Mouse (Mus musculus): ENCODE measurements at regions not wholly inside any gene's neighbourhood (a gene's known extent, or its start where the extent isn't known, plus 50 kb on each side); places are given as distances from the start of the nearest gene placed in this dataset.
"Not testable (repeated sequence)": the region's sequence is repeated elsewhere in the genome, so short reads cannot be mapped to it uniquely, and the experiment has no call there.

DNA sequence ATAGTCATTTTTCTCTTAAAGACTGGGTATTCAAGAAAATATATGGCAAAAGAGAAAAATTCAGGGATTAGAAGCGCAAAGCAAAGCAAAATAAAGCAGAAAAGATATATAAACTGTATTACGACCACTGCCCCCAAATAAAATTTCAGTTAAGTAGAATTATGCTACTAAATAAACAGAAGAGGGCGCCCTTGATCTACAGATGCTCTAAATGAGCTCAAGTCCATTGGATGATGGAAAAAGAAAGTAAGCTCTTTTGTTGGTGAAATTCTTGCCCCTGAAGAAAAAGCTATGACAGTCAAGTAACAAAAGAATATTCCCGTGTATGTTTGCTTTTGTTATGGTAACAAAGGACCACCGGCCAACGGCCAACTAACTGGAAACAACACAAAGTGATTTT is 165.5 kb upstream of the Stk26 start:
- H3K27ac ChIP-seq, result no peak overlapping the region
- WGBS (ENCODE audit: insufficient replicate concordance), result 25% methylated on average over 6 of the region's 6 CpGs

GRCm38 (mm10) chrX:50657835-50658565 is 182.8 kb upstream of the Stk26 start:
- Histone ChIP-seq H3K4me3 (no peak overlapping the region), H3K27ac (no peak overlapping the region), H3K4me2 (no peak overlapping the region), H3K27me3 (replicated peaks) (peaks cover 5% of the 10 kb centered on the region; the same call in 1 of the 2 replicates), H3K4me1 (no peaks in the 10 kb centered on the region), H3K9me3 (replicated peaks) (no peaks in the 10 kb centered on the region), H3K36me3 (no peaks in the 10 kb centered on the region), H3K9ac (no peak overlapping the region)
- 28% methylated on average over 9 of the region's 9 CpGs for WGBS (ENCODE audit: insufficient replicate concordance)
- no peak for ATAC-seq

More for the DNA sequence above, 165.5 kb upstream of the Stk26 start:
- Histone ChIP-seq H3K4me3 (no peak overlapping the region), H3K4me2 (no peak overlapping the region), H3K9ac (no peak overlapping the region), H3K4me1 (no peaks in the 10 kb centered on the region), H3K9me3 (replicated peaks) (no peaks in the 10 kb centered on the region), H3K27me3 (replicated peaks) (no peaks in the 10 kb centered on the region), H3K36me3 (no peaks in the 10 kb centered on the region)
- no peak for ATAC-seq

GRCm38 (mm10) chrX:50657180-50657834 is 183.5 kb upstream of the Stk26 start:
- H3K4me3 ChIP-seq, result no peak overlapping the region
- no peak overlapping the region for H3K4me2 ChIP-seq
- H3K36me3 ChIP-seq, result no peaks in the 10 kb centered on the region
- no peak overlapping the region for H3K9ac ChIP-seq
- 68% methylated on average over 6 of the region's 6 CpGs for WGBS (ENCODE audit: insufficient replicate concordance)
- peaks cover 5% of the 10 kb centered on the region; the same call in 1 of the 2 replicates for H3K27me3 ChIP-seq (replicated peaks)
- no peak for ATAC-seq
- no peaks in the 10 kb centered on the region for H3K4me1 ChIP-seq
- no peaks in the 10 kb centered on the region for H3K9me3 ChIP-seq (replicated peaks)
- no peak overlapping the region for H3K27ac ChIP-seq

- not testable (repeated sequence) for H3K4me2 ChIP-seq; H3K27ac ChIP-seq; H3K27me3 ChIP-seq (replicated peaks); H3K4me3 ChIP-seq; H3K4me1 ChIP-seq; H3K9ac ChIP-seq; H3K36me3 ChIP-seq; H3K9me3 ChIP-seq (replicated peaks); ATAC-seq
- 80% methylated on average over 1 of the region's 1 CpGs for WGBS (ENCODE audit: insufficient replicate concordance)
Measured at GRCm38 (mm10) chrX:50655380-50655779, 185.5 kb upstream of the Stk26 start.

DNA sequence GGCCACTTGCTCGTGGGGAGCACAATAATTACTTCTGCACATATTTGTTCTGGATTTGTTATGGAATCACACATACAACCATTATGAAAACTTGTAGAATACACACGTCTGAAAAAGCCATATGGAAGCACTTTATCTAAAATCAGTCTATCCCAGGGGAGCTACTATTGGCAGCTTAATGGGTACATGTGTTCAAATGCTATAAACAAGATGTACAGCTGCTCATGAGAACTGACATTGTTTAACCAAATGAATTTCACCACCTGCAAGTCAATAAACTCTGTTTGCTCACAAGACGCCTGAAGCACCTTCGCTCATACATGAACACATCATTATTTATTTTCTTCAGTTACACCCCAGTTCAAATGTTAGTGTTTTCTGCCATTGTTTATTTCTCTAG is 199.5 kb upstream of the Stk26 start:
- WGBS (ENCODE audit: insufficient replicate concordance), result 57% methylated on average over 4 of the region's 4 CpGs
- no peak for ATAC-seq

GRCm38 (mm10) chrX:50635634-50636033 is 205.2 kb upstream of the Stk26 start:
- Histone ChIP-seq H3K27ac (no peak overlapping the region), H3K36me3 (no peaks in the 10 kb centered on the region), H3K4me2 (peak overlapping the region; percentile 69), H3K4me3 (peak overlapping the region; percentile 61), H3K9me3 (replicated peaks) (no peaks in the 10 kb centered on the region), H3K4me1 (no peaks in the 10 kb centered on the region), H3K9ac (peak overlapping the region; percentile 55; the same call in 1 of the 2 replicates), H3K27me3 (replicated peaks) (peaks cover 4% of the 10 kb centered on the region; the same call in 1 of the 2 replicates)
- ATAC-seq, result no peak
- 28% methylated on average over 6 of the region's 6 CpGs for WGBS (ENCODE audit: insufficient replicate concordance)

More for the DNA sequence above, 199.5 kb upstream of the Stk26 start:
- no peak overlapping the region for H3K4me2 ChIP-seq
- H3K36me3 ChIP-seq, result no peaks in the 10 kb centered on the region
- H3K27me3 ChIP-seq (replicated peaks), result no peaks in the 10 kb centered on the region
- no peak overlapping the region for H3K4me3 ChIP-seq
- no peak overlapping the region for H3K27ac ChIP-seq
- H3K9me3 ChIP-seq (replicated peaks), result no peaks in the 10 kb centered on the region
- no peaks in the 10 kb centered on the region for H3K4me1 ChIP-seq
- no peak overlapping the region for H3K9ac ChIP-seq

DNA sequence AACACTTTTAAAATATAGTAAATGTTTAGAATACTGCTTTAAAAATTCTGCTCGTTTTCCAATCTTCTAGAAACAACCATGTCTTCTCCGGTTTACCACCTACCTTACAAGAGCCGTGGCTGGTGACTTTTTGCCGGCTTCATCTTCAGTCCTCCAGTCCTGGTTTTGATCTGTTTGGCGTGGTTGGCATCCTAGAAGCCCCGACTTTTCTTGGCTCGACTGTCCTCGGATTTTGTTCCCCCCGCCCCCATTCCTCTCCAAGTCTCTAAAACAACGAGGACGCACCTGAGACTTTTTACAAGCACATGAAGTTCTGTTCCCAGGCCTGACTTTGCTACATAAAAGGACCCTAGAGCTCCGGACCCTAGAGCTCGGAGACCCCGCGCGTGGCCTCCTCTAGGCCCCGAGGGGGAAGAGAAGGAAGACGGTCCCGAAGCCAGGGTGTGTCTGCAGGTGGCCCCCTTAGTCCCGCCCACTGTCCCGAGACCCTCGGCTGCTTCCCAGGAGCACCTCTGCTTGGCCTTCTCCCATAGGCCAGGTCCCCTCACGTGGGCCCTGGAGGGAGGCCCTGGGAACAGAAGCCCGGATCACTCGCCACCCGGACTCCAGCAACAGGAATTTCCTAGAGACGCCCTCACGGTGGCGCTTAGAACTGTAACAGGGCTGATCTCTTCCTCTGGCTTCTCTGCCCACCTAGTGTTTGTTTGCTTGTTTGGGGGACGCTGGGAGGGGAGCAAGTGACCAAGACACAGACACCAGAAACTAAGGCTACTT is 205.8 kb upstream of the Stk26 start:
- H3K4me1 ChIP-seq, result no peaks in the 10 kb centered on the region
- peak overlapping the region; percentile 61 for H3K4me3 ChIP-seq
- H3K27me3 ChIP-seq (replicated peaks), result peaks cover 4% of the 10 kb centered on the region; the same call in 1 of the 2 replicates
- no peaks in the 10 kb centered on the region for H3K36me3 ChIP-seq
- peak overlapping the region; percentile 69 for H3K4me2 ChIP-seq
- WGBS (ENCODE audit: insufficient replicate concordance), result 5% methylated on average over 30 of the region's 30 CpGs
- H3K27ac ChIP-seq, result no peak overlapping the region
- no peaks in the 10 kb centered on the region for H3K9me3 ChIP-seq (replicated peaks)
- ATAC-seq, result peak; percentile 94
- H3K9ac ChIP-seq, result peak overlapping the region; percentile 55

- no peak for ATAC-seq
- 48% methylated on average over 6 of the region's 6 CpGs for WGBS (ENCODE audit: insufficient replicate concordance)
- H3K4me2 ChIP-seq, result no peak overlapping the region
Measured at GRCm38 (mm10) chrX:50632536-50632935, 204.2 kb upstream of the Olfr1324 start.

GRCm38 (mm10) chrX:50625336-50625735 is 197.0 kb upstream of the Olfr1324 start:
- H3K27me3 ChIP-seq (replicated peaks), result no peaks in the 10 kb centered on the region
- no peak overlapping the region for H3K9ac ChIP-seq
- no peaks in the 10 kb centered on the region for H3K36me3 ChIP-seq
- H3K9me3 ChIP-seq (replicated peaks), result no peaks in the 10 kb centered on the region
- 71% methylated on average over 6 of the region's 6 CpGs for WGBS (ENCODE audit: insufficient replicate concordance)
- no peak overlapping the region for H3K27ac ChIP-seq
- no peak for ATAC-seq
- no peaks in the 10 kb centered on the region for H3K4me1 ChIP-seq
- H3K4me3 ChIP-seq, result no peak overlapping the region
- H3K4me2 ChIP-seq, result no peak overlapping the region

More at GRCm38 (mm10) chrX:50632536-50632935, 204.2 kb upstream of the Olfr1324 start:
- Histone ChIP-seq H3K4me3 (no peak overlapping the region), H3K27ac (no peak overlapping the region), H3K9me3 (replicated peaks) (no peaks in the 10 kb centered on the region), H3K4me1 (no peaks in the 10 kb centered on the region), H3K27me3 (replicated peaks) (peaks cover 4% of the 10 kb centered on the region; the same call in 1 of the 2 replicates), H3K36me3 (no peaks in the 10 kb centered on the region), H3K9ac (no peak overlapping the region)

DNA sequence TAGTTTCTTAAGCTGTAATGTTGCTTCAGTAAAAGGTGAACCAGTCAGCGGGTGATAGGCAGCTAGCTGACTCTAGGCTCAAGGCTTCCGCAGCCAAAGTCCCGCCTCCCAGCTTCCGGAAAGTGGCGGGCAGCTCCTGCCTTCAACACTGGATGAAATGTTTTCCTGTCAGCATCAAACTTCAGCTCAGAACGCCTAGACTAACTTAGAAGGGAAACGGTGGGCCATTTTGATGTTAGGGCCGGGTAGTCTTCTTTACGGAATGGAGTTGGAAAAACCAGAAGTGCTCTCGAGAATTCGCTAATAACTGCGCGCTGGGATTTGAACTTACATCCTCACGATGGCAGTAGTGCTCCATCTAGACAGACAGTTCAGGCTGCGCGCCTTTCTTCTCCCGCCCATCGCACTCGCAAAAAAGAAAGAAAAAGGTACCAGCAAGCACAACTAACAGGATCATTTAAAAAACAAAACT is 194.7 kb upstream of the Olfr1324 start:
- no peaks in the 10 kb centered on the region for H3K9me3 ChIP-seq (replicated peaks)
- H3K27ac ChIP-seq, result no peak overlapping the region
- WGBS (ENCODE audit: insufficient replicate concordance), result 62% methylated on average over 19 of the region's 19 CpGs
- H3K27me3 ChIP-seq (replicated peaks), result no peaks in the 10 kb centered on the region
- no peaks in the 10 kb centered on the region for H3K4me1 ChIP-seq
- no peak for ATAC-seq
- no peak overlapping the region for H3K9ac ChIP-seq
- peak overlapping the region; percentile 35; the same call in 1 of the 2 replicates for H3K4me3 ChIP-seq
- H3K4me2 ChIP-seq, result peak overlapping the region; percentile 24; the same call in 1 of the 2 replicates
- no peaks in the 10 kb centered on the region for H3K36me3 ChIP-seq

- H3K9ac ChIP-seq, result no peak overlapping the region
- no peak overlapping the region for H3K4me2 ChIP-seq
- ATAC-seq, result no peak
- H3K27ac ChIP-seq, result no peak overlapping the region
- no peaks in the 10 kb centered on the region for H3K9me3 ChIP-seq (replicated peaks)
- H3K4me3 ChIP-seq, result no peak overlapping the region
- no peaks in the 10 kb centered on the region for H3K36me3 ChIP-seq
- no peaks in the 10 kb centered on the region for H3K27me3 ChIP-seq (replicated peaks)
- H3K4me1 ChIP-seq, result no peaks in the 10 kb centered on the region
- WGBS (ENCODE audit: insufficient replicate concordance), result 69% methylated on average over 8 of the region's 8 CpGs
Measured at GRCm38 (mm10) chrX:50620909-50621308, 192.6 kb upstream of the Olfr1324 start.

- no peak overlapping the region for H3K4me3 ChIP-seq
- peak overlapping the region; percentile 18; the same call in 1 of the 2 replicates for H3K4me2 ChIP-seq
- H3K9me3 ChIP-seq (replicated peaks), result no peaks in the 10 kb centered on the region
- no peaks in the 10 kb centered on the region for H3K27me3 ChIP-seq (replicated peaks)
- no peaks in the 10 kb centered on the region for H3K36me3 ChIP-seq
- H3K4me1 ChIP-seq, result no peaks in the 10 kb centered on the region
- no peak overlapping the region for H3K27ac ChIP-seq
- H3K9ac ChIP-seq, result no peak overlapping the region
- ATAC-seq, result peak; percentile 72
- WGBS (ENCODE audit: insufficient replicate concordance), result 59% methylated on average over 9 of the region's 9 CpGs
Measured at GRCm38 (mm10) chrX:50619919-50620318, 191.6 kb upstream of the Olfr1324 start.

Data from liver, embryonic 12.5 days (tissue).